Mouse (Mus musculus) E14TG2a.4 (cell line): ENCODE measurements around the gene Rtl1.

ENCODE experiments used
- H3K27me3 ChIP-seq: 2 replicates; pipeline ENCODE4 v1.6.1; 2014; ENCODE audit warnings: low read length, control low read depth; ENCODE audit not compliant: insufficient read depth
- H3K36me3 ChIP-seq: 2 replicates; pipeline ENCODE4 v1.6.1; 2014; ENCODE audit warnings: low read length, control low read depth; ENCODE audit not compliant: insufficient read depth
- H3K4me1 ChIP-seq: replicated peaks from 2 replicates; pipeline ENCODE4 v1.6.1; 2014; ENCODE audit warnings: low read depth, low read length, control low read depth
- H3K4me3 ChIP-seq: replicated peaks from 2 replicates; pipeline ENCODE4 v1.5.1; 2014; ENCODE audit warnings: mild to moderate bottlenecking, low read length
- H3K9me3 ChIP-seq: 2 replicates; pipeline ENCODE4 v1.6.1; 2014; ENCODE audit warnings: low read length, control low read depth
- CTCF ChIP-seq: conservative IDR thresholded peaks from 2 replicates; pipeline ENCODE4 v1.5.1; 2014; ENCODE audit warnings: low read length
- NANOG ChIP-seq: IDR thresholded peaks from 2 replicates; pipeline ENCODE4 v1.6.1; 2014; ENCODE audit warnings: borderline replicate concordance, low read length, mixed read lengths
- POU5F1 ChIP-seq: IDR thresholded peaks from 2 replicates; pipeline ENCODE4 v1.6.1; 2014; ENCODE audit warnings: low read length, borderline replicate concordance

Rtl1 gene

GRCm38 (mm10) chr12:109542635-109543249 is 57.4 kb downstream of the Rtl1 start:
- peaks cover 56% of the 10 kb centered on the region for H3K4me1 ChIP-seq
- H3K27me3 ChIP-seq, result peaks cover 2% of the 10 kb centered on the region
- TF ChIP-seq POU5F1 (no peak), NANOG (no peak), CTCF (peak; percentile 53)
- H3K4me3 ChIP-seq, result peak overlapping the region; percentile 84
- peaks cover 49% of the 10 kb centered on the region for H3K9me3 ChIP-seq
- peaks cover 32% of the 10 kb centered on the region for H3K36me3 ChIP-seq

GRCm38 (mm10) chr12:109542011-109542410 is 58.1 kb downstream of the Rtl1 start:
- peaks cover 48% of the 10 kb centered on the region for H3K4me1 ChIP-seq
- H3K36me3 ChIP-seq, result peaks cover 24% of the 10 kb centered on the region
- H3K9me3 ChIP-seq, result peaks cover 54% of the 10 kb centered on the region
- TF ChIP-seq CTCF (peak; percentile 21), NANOG (no peak)
- peaks cover 2% of the 10 kb centered on the region for H3K27me3 ChIP-seq
- peak overlapping the region; percentile 84 for H3K4me3 ChIP-seq

DNA sequence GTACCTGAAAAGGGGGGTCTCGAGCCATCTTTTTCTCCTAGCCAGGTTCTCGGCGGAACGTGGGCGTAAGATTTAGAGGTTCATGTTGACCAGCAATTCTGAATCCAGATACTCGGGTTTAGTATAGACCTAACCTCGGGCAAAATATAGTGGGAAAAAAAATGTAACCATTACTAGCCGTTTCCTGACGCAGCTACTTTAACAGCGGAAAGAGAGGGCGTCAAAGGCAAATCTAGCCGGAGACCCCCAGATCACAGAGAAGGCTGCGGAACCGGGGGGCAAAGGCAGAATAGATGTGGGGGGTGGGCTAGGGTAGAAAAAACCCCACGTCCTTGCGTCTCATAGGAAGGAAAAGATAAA is 58.6 kb downstream of the Rtl1 start:
- TF ChIP-seq POU5F1, result no peak
- TF ChIP-seq NANOG, result no peak
- peaks cover 59% of the 10 kb centered on the region for H3K9me3 ChIP-seq
- peak overlapping the region; percentile 84 for H3K4me3 ChIP-seq
- peaks cover 2% of the 10 kb centered on the region for H3K27me3 ChIP-seq
- peaks cover 20% of the 10 kb centered on the region for H3K36me3 ChIP-seq
- H3K4me1 ChIP-seq, result peaks cover 45% of the 10 kb centered on the region

DNA sequence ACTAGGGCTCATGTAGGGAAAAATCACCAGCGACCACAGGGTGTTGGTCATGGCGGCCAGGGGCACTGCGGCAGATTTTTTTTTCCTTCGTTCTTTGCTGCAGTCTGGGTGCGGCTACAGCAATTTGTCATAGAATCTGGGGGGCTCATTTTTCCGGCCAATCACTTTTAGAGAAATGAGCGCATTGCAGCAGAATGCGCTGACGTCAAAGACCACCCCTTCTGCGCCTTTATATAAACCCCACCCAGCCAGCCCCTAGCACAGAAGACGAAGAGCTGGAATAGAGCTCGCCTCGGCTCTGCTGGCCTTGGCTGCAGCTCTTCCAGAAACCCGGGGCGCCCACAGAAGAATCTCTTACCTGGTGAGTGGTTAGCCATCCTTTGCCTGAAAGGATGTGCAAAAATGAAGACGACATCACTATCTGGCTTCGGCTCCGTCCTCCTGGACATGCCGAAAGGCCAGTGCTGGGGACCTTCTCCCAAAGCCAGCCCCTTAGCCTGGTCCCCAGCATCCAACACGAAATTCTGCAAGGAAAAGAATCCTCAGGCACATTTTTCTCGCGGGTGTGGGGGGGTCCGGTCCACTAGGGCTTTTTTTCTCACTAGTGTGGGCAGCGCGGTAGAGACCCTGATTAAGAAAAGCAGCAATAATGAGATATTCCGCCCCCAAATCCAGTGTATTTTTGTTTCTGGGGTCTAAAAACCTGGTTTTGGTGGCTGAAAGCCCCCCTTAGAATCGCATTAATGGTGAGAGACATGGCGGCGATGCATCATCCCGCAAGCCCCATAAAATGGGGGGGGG is 59.2 kb downstream of the Rtl1 start:
- TF ChIP-seq POU5F1 (no peak), CTCF (no peak), NANOG (no peak)
- Histone ChIP-seq H3K4me1 (peaks cover 39% of the 10 kb centered on the region), H3K27me3 (peaks cover 2% of the 10 kb centered on the region), H3K36me3 (peaks cover 14% of the 10 kb centered on the region), H3K4me3 (peak overlapping the region; percentile 84), H3K9me3 (peaks cover 64% of the 10 kb centered on the region)

- peaks cover 6% of the 10 kb centered on the region for H3K36me3 ChIP-seq
- no peak for TF ChIP-seq POU5F1
- no peak for TF ChIP-seq NANOG
- TF ChIP-seq CTCF, result no peak
- peaks cover 73% of the 10 kb centered on the region for H3K9me3 ChIP-seq
- peak overlapping the region; percentile 84 for H3K4me3 ChIP-seq
- peaks cover 2% of the 10 kb centered on the region for H3K27me3 ChIP-seq
- peaks cover 39% of the 10 kb centered on the region for H3K4me1 ChIP-seq
These were observed 60.2 kb downstream of the Rtl1 start for GRCm38 (mm10) chr12:109539950-109540349.
